Mouse (Mus musculus): ENCODE results near the gene Cfap300. TPM values are rescaled to one million over a fixed set of nuclear protein-coding genes. Genes with fewer than 3 reads are reported as not detected.

Gene Cfap300
- total RNA-seq, 2 experiments from 2014 or later: 7.5 to 8.9 TPM

DNA sequence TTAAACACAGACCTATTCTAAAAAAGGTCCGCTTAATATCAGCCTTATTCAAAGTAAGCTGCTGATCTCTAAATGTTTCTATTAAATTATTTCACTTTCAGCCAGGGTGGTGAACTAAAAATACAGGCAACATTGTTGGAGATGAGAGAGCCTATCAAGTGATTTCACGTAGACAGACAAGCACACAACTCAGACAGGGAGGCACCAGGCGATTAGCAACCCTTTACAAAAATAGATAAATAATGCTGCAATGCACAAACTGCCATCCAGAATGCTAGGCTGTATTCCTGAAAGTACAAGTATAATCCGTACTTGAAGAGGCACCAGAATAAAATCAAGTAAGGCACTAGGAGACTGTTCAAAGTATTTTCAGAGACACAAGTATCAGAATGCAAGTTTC is 58.3 kb downstream of the Cfap300 start:
- no peak for DNase-seq (ENCODE audit: low spot score in 2 of 2)

DNA sequence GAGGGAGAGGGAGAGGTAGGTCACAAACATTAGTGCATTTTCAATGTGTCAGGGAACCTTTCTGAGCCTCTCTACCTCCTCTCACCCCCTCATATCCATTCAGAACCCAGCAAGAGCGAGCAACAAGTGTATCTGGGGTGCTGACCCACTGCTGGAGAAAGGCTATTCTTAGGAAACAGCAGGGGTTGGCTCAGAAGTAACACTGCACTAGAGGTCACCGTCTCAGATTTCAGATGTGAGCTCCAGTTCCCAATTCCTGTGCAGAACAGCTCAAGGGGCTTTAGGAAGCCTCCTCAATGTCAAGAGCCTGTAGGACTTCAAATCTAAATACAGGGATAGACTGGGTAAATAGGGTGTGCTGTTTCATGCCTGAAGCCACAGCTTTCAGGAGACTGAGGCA is 59.0 kb downstream of the Cfap300 start:
- no peak for DNase-seq (ENCODE audit: low spot score in 2 of 2)

DNA sequence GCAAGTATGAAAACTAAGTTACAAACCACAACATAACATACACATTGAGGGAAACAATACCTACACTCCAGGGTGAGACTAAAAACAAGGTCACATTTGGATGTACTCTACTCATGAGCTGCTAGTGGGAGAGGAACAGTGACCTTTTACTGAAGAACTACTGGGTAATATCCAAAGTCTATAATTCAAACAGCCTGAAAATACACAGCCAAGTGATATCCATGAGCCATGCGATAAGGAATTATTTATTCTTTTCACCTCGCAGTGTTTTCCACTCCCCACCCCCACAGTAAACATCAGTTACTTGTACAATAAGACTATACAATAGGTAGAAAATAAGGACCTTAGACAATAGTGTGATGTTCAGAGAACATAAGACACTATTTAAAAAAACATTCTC is 62.5 kb downstream of the Cfap300 start:
- no peak for DNase-seq (ENCODE audit: low spot score in 2 of 2)

DNA sequence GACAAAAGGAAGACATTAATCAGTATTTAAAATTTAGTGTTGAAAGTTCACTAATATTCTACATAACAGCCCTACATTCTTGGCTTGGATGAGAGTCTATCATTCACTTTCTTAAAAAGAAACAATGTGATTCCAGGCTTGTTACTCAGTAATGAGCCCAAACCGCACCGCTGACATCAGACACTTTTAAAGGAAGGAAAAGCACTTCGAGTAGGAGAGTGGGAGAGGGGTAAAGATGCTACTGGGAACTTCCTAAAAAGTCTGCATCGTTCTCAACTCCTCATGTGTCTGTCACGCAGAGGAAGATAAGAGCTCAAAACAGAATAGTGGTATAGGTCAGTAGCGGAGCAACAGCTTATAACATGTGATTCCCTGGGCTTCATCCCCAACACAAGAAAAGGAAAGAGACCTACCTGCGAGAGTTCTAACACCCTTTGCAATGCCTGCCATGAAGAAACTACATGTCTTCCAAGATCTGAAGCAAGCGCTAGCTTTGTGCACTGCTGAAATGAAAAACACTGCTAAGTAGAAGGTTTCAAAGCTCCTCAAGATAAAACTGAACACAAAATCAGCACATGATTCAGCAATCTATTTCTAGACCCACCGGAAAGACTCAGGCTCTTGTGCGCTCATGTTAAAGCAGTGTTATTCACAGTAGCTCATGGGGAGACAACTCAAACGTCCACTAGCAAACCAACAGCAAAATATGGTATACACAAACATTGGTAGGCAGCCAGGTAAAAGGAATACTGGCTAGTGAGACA is 63.3 kb downstream of the Cfap300 start:
- no peak for DNase-seq (ENCODE audit: low spot score in 2 of 2)

DNA sequence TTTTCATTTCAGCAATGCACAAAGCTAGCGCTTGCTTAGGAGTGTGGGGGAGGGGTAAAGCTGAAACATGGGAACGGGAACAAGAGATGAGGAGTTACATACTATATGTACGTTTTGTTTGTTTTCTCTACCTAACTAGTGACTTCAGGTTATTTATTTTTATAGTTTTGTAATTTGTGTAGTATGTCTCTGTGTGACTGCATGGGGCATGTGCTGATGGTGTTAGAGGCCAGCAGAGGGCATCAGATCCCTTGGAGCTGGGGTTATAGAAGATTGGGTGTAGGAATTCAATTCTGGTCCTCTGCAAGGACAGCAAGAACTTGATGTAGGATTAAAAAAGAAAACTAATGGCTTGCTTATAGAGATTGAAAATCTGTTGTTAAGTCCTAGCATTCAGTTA is 64.1 kb downstream of the Cfap300 start:
- DNase-seq (ENCODE audit: low spot score in 2 of 2): no peak

DNA sequence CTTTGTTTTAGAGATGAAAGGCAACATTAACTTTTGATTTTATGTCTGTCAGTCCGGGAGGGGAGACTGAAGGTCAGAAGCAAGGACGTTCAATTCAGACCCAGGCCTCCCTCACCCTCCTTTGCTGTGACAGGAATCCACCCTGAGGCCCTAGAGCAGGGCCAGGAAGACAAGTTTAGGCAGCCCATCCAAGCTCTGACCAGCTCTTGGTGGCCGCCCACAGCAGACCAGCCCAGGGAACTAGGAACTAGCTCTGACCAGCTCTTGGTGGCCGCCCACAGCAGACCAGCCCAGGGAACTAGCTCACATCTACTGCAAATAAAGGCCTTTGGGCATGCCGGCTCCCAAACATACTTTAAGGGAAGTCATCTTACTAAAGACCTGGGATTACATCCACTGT is 65.0 kb downstream of the Cfap300 start:
- DNase-seq (ENCODE audit: low spot score in 2 of 2): no peak

DNA sequence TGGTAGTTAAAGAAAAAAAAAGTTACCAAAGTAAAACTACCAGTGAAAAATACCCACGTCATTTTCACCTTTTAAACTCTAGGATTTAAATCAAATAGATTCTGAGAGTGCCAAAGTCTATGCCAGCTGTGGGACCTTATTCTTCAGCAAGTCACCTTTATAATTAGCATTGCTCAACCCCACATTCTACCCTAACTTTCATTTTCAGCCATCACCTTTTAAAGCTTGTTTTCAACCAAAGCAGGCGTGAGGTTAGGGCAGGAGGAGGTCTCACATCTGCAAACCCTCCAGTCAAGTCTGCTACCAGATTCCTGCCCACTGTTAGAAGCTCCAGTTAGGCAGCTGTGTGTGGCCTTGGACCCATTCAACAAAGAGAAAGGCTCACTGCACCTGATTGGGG is 70.6 kb downstream of the Cfap300 start:
- DNase-seq (ENCODE audit: low spot score in 2 of 2): no peak

Other genes with a start within 250 kb of the Cfap300 start
- gene Birc2, start 205.8 kb downstream of the Cfap300 start, total RNA-seq (2021): 10 to 100 TPM; 34.9 to 36.6 TPM
- gene Birc3, start 169.6 kb downstream of the Cfap300 start, total RNA-seq (2021): 1 to 10 TPM; 2.0 to 2.7 TPM
- gene Yap1, start 38.2 kb downstream of the Cfap300 start, total RNA-seq (2021): 10 to 100 TPM; 19.6 to 20.6 TPM
- 10 to 100 TPM; 19.6 to 23.3 TPM for gene Cep126, start 91.5 kb upstream of the Cfap300 start, total RNA-seq (2021)

All from left cerebral cortex, adult 18-20 months (tissue).